Mouse (Mus musculus) c-Kit-positive CD71-negative TER-119-negative erythroid progenitor cells, embryonic 14.5 days (primary cell): ENCODE measurements around the gene Stx19.

Source experiments
- DNase-seq: peaks from one replicate; pipeline ENCODE4 v3.0.0-alpha.2; 2013; ENCODE audit warnings: low read depth

Gene Stx19

GRCm38 (mm10) chr16:62814491-62814890, at the start of gene Stx19:
Gene Stx19, plus strand, starts transcription at chr16:62814676.
- no peak for DNase-seq

GRCm38 (mm10) chr16:62773462-62773861, 41.0 kb upstream of the Stx19 start:
- DNase-seq: no peak

GRCm38 (mm10) chr16:62776034-62776433, 38.4 kb upstream of the Stx19 start:
- no peak for DNase-seq

GRCm38 (mm10) chr16:62778282-62778681, 36.2 kb upstream of the Stx19 start:
- DNase-seq: no peak

- DNase-seq: no peak
Measured at GRCm38 (mm10) chr16:62782229-62782628, 32.2 kb upstream of the Stx19 start.

GRCm38 (mm10) chr16:62786621-62787331, 27.7 kb upstream of the Stx19 start, which contains the start of gene Nsun3:
Gene Nsun3, minus strand, starts transcription at chr16:62786818.
- peak; percentile 92 for DNase-seq

GRCm38 (mm10) chr16:62796608-62797007, 17.9 kb upstream of the Stx19 start:
- DNase-seq: no peak

- DNase-seq: no peak
Measured at GRCm38 (mm10) chr16:62798808-62799207, 15.7 kb upstream of the Stx19 start.

GRCm38 (mm10) chr16:62799426-62799825, 15.1 kb upstream of the Stx19 start:
- DNase-seq: no peak

- DNase-seq: no peak
Measured at GRCm38 (mm10) chr16:62799839-62800238, 14.6 kb upstream of the Stx19 start.

GRCm38 (mm10) chr16:62804621-62805020, 9.9 kb upstream of the Stx19 start:
- DNase-seq: no peak

- DNase-seq: no peak
Measured at GRCm38 (mm10) chr16:62807249-62807979, 7.1 kb upstream of the Stx19 start.

GRCm38 (mm10) chr16:62810855-62811254, 3.6 kb upstream of the Stx19 start:
- no peak for DNase-seq

GRCm38 (mm10) chr16:62813790-62814189, 686 bp upstream of the Stx19 start:
- DNase-seq: no peak

- no peak for DNase-seq
Measured at GRCm38 (mm10) chr16:62822472-62822871, 8.0 kb downstream of the Stx19 start.

- peak; percentile 29 for DNase-seq
Measured at GRCm38 (mm10) chr16:62826156-62827001, 11.9 kb downstream of the Stx19 start.

- no peak for DNase-seq
Measured at GRCm38 (mm10) chr16:62832027-62832426, 17.6 kb downstream of the Stx19 start.

GRCm38 (mm10) chr16:62832481-62832880, 18.0 kb downstream of the Stx19 start:
- DNase-seq: peak; percentile 37

- DNase-seq: no peak
Measured at GRCm38 (mm10) chr16:62834016-62834735, 19.7 kb downstream of the Stx19 start.

- DNase-seq: no peak
Measured at GRCm38 (mm10) chr16:62845341-62845740, 30.9 kb downstream of the Stx19 start.

- DNase-seq: peak; percentile 95
Measured at GRCm38 (mm10) chr16:62846498-62847312, 32.2 kb downstream of the Stx19 start, which contains the start of gene Arl13b. Gene Arl13b, minus strand, starts transcription at chr16:62847040.
